Mouse (Mus musculus): Measurements from ENCODE around the gene Rps12-ps3.

DNA sequence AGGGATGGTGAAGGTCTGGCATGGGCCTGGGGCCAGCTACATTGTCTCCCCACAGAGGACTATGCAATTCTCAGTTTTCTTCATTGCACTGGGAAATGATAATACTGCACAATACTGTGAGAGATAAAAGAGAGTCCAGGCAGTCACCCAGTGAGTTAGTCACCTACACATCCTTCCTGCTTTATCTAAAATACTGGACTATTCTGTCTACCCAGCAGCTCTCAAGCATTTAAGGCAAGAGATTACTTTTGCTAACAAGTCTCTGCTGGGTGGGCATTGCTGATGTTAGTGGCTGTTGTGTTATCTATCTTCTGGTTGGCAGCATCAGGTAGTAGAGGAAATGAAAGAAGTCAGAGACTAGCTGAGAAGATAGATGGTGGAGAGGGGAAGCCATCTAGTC, 33.0 kb upstream of the Rps12-ps3 start:
- TF ChIP-seq POLR2A (IDR thresholded peaks at IDR 0.05; ENCODE audit: control insufficient read depth in 1 of 2, insufficient read depth in 1 of 2, low read depth in 1 of 2, low read length in 2 of 2, poor library complexity in 1 of 2) = no peak
- no peak for TF ChIP-seq CTCF (IDR thresholded peaks at IDR 0.05 in 2 of 3, conservative IDR thresholded peaks at IDR 0.05 in 1 of 3; ENCODE audit: control insufficient read depth in 1 of 3, insufficient read depth in 1 of 3, low read depth in 2 of 3, low read length in 3 of 3, poor library complexity in 1 of 3, severe bottlenecking in 1 of 3)
- no peak for TF ChIP-seq SIN3A (IDR thresholded peaks at IDR 0.05; ENCODE audit: low read length)
- TF ChIP-seq GATA1 (IDR thresholded peaks at IDR 0.05; ENCODE audit: low read depth, low read length) = peak; percentile 74
- TF ChIP-seq ETS1 (IDR thresholded peaks at IDR 0.05; ENCODE audit: low read depth, low read length) = peak; percentile 49; the same call in 1 of the 2 replicates
- peak; percentile 70 to 80 for TF ChIP-seq EP300 (IDR thresholded peaks at IDR 0.05; ENCODE audit: low read depth in 1 of 2, low read length in 2 of 2)
- TF ChIP-seq MYC (IDR thresholded peaks at IDR 0.05; ENCODE audit: low read depth, low read length) = no peak
- TF ChIP-seq RCOR1 (IDR thresholded peaks at IDR 0.05; ENCODE audit: low read depth, low read length) = no peak; the same call in 1 of the 2 replicates
- no peak for TF ChIP-seq POLR2AphosphoS5 (IDR thresholded peaks at IDR 0.05; ENCODE audit: borderline replicate concordance, low read depth, low read length)
- TF ChIP-seq GABPA (IDR thresholded peaks at IDR 0.05; ENCODE audit: low read depth, low read length) = no peak
- TF ChIP-seq CHD2 (IDR thresholded peaks at IDR 0.05; ENCODE audit: low read length) = no peak

Measured in MEL (cell line).